Mouse (Mus musculus) liver, adult 2 months (tissue): ENCODE results near the gene Mfsd4b2.

Experiments used
- CTCF ChIP-seq: fragments of 200-500 bp; IDR thresholded peaks from 2 replicates; pipeline ENCODE4 v1.5.1; 2011; ENCODE audit warnings: low read depth, low read length, control low read depth
- POLR2A ChIP-seq: fragments of 200-500 bp; IDR thresholded peaks from 2 replicates; pipeline ENCODE4 v1.6.1; 2011; ENCODE audit warnings: low read length, control low read depth; ENCODE audit not compliant: insufficient read depth; ENCODE audit errors: extremely low read depth

- TF ChIP-seq CTCF (no peak), POLR2A (no peak)
Observed at GRCm38 (mm10) chr10:39961906-39962305, 35.2 kb upstream of the Mfsd4b2 start.
